Mouse (Mus musculus): ENCODE results near the gene Haus3. TPM values are rescaled to one million over a fixed set of nuclear protein-coding genes. Genes with fewer than 3 reads are reported as not detected.

Gene Haus3
- polyA plus RNA-seq, 1 experiment from 2014 or later = 36.8 TPM

DNA sequence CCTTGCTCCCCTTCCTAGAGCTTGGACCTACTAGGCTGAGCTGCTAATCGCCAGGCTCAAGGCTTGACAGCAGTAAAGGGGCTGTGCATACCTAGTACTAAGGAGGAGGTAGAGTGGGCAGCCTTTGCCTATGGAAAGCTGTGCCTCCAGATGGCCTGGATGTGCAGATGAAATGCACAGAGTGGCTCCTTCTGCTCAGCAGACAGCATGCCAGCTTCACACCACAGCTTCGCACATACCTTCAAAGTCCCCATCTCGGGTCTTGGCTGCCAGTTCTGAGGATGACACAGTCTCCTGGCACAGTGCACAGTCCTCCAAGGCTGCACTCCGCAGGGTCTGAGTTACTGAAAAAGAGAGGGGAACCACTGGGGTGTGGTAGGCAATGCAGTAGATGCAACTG is 27.9 kb upstream of the Haus3 start:
- no peak overlapping the region for H3K4me3 ChIP-seq
- no peak for ATAC-seq (ENCODE audit: low FRiP score, low read depth)
- WGBS = 77% methylated on average over 4 of the region's 4 CpGs

DNA sequence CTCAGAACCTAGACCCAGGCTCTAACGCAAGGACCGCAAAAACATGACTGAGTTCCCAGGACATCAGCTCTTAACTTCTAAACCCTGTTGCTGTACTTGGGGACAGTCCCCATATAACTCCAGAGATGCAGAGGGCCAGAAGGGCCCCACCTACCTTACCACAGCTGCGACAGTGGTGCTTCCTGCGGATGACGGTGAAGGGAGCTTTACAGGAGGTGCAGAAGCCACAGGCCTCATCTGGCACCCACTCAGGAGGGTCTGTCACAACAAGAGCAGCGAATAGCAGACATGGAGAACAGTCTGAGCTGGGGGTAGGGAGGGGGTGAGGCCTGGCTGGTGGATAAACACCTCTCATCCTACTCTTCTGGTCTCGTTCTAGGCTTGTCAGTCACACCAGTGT is 27.1 kb upstream of the Haus3 start:
- ATAC-seq (ENCODE audit: low FRiP score, low read depth) = no peak
- no peaks in the 10 kb centered on the region for H3K9me3 ChIP-seq
- H3K9ac ChIP-seq = no peak overlapping the region
- H3K4me3 ChIP-seq = no peak overlapping the region
- no peaks in the 10 kb centered on the region for H3K36me3 ChIP-seq
- 79% methylated on average over 7 of the region's 7 CpGs for WGBS
- H3K4me1 ChIP-seq = no peaks in the 10 kb centered on the region
- H3K4me2 ChIP-seq (replicated peaks) = no peak overlapping the region
- no peak overlapping the region for H3K27ac ChIP-seq
- no peaks in the 10 kb centered on the region for H3K27me3 ChIP-seq

More for the DNA sequence above, 27.9 kb upstream of the Haus3 start:
- no peak overlapping the region for H3K27ac ChIP-seq
- no peaks in the 10 kb centered on the region for H3K36me3 ChIP-seq
- no peak overlapping the region for H3K4me2 ChIP-seq (replicated peaks)
- H3K27me3 ChIP-seq = no peaks in the 10 kb centered on the region
- 0 out of 2 replicates have a peak overlapping the region, but pooled peaks have one; percentile 13 for H3K9ac ChIP-seq
- no peaks in the 10 kb centered on the region for H3K4me1 ChIP-seq
- H3K9me3 ChIP-seq = no peaks in the 10 kb centered on the region

- no peak for ATAC-seq (ENCODE audit: low FRiP score, low read depth)
- 93% methylated on average over 12 of the region's 12 CpGs for WGBS
- H3K4me2 ChIP-seq (replicated peaks) = no peak overlapping the region
Observed at GRCm38 (mm10) chr5:34195786-34196185, 26.5 kb upstream of the Haus3 start.

GRCm38 (mm10) chr5:34194975-34195662 is 25.8 kb upstream of the Haus3 start:
- Histone ChIP-seq H3K4me3 (no peak overlapping the region), H3K36me3 (no peaks in the 10 kb centered on the region), H3K27ac (no peak overlapping the region), H3K9ac (no peak overlapping the region), H3K4me1 (no peaks in the 10 kb centered on the region), H3K4me2 (replicated peaks) (no peak overlapping the region), H3K27me3 (no peaks in the 10 kb centered on the region), H3K9me3 (no peaks in the 10 kb centered on the region)
- no peak for ATAC-seq (ENCODE audit: low FRiP score, low read depth)
- WGBS = 76% methylated on average over 6 of the region's 6 CpGs

More at GRCm38 (mm10) chr5:34195786-34196185, 26.5 kb upstream of the Haus3 start:
- Histone ChIP-seq H3K36me3 (no peaks in the 10 kb centered on the region), H3K27me3 (no peaks in the 10 kb centered on the region), H3K9ac (no peak overlapping the region), H3K27ac (no peak overlapping the region), H3K4me1 (no peaks in the 10 kb centered on the region), H3K9me3 (no peaks in the 10 kb centered on the region), H3K4me3 (no peak overlapping the region)

DNA sequence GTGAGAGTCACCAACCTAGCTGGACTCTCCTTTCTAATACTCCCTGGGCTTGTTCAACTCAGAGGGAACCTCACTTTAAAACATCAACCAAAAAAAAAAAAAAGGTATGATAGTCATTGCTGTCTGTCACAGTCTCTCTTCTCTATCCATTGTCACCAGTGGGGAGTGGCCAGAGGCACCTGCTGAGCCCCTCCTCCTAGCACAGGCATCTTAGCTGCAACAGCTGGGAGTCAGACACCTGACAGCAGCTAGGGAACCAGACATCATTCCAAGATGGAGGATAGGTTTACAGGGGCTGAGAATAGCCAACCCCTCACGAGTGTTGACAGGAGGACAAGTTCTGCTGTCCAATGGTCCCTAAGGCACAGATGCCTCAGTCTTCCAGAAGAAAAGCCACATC is 25.1 kb upstream of the Haus3 start:
- Histone ChIP-seq H3K9ac (no peak overlapping the region), H3K9me3 (no peaks in the 10 kb centered on the region), H3K27me3 (no peaks in the 10 kb centered on the region), H3K4me1 (no peaks in the 10 kb centered on the region; the same call in 1 of the 2 replicates), H3K4me2 (replicated peaks) (no peak overlapping the region), H3K27ac (no peak overlapping the region), H3K36me3 (no peaks in the 10 kb centered on the region), H3K4me3 (no peak overlapping the region)
- 47% methylated on average over 1 of the region's 1 CpGs for WGBS
- ATAC-seq (ENCODE audit: low FRiP score, low read depth) = no peak

GRCm38 (mm10) chr5:34191843-34192242 is 22.5 kb upstream of the Haus3 start:
- Histone ChIP-seq H3K36me3 (no peaks in the 10 kb centered on the region), H3K4me2 (replicated peaks) (no peak overlapping the region), H3K9me3 (no peaks in the 10 kb centered on the region), H3K9ac (no peak overlapping the region), H3K4me3 (no peak overlapping the region), H3K27me3 (no peaks in the 10 kb centered on the region), H3K4me1 (peaks cover 11% of the 10 kb centered on the region), H3K27ac (no peak overlapping the region)
- ATAC-seq (ENCODE audit: low FRiP score, low read depth) = no peak
- WGBS = 76% methylated on average over 4 of the region's 4 CpGs

DNA sequence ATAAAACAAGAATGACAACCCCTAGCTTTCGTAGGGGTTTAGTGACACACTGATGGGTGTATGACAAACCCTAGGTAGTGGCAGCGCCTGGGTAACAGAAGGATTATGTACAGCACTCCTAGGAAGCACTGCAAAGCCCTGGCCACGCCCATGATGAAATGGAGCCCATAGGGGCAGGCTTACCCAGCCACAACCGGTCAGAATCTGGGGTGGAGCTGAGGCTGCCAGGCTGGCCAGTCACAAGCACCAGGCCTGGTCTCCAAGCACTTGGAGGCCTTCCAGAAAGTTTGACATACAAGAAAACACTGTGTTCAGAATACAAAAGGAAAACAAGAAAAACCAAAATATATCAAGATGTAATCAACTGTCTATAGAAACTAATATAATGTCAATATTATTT is 21.7 kb upstream of the Haus3 start:
- H3K9me3 ChIP-seq = no peaks in the 10 kb centered on the region
- peaks cover 20% of the 10 kb centered on the region for H3K4me1 ChIP-seq
- H3K4me3 ChIP-seq = no peak overlapping the region
- H3K27ac ChIP-seq = no peak overlapping the region
- no peak for ATAC-seq (ENCODE audit: low FRiP score, low read depth)
- H3K27me3 ChIP-seq = no peaks in the 10 kb centered on the region
- no peak overlapping the region for H3K9ac ChIP-seq
- WGBS = 48% methylated on average over 4 of the region's 4 CpGs
- H3K36me3 ChIP-seq = no peaks in the 10 kb centered on the region
- H3K4me2 ChIP-seq (replicated peaks) = no peak overlapping the region

- H3K4me2 ChIP-seq (replicated peaks) = no peak overlapping the region
- peaks cover 1% of the 10 kb centered on the region; the same call in 1 of the 2 replicates for H3K36me3 ChIP-seq
- no peaks in the 10 kb centered on the region for H3K27me3 ChIP-seq
- ATAC-seq (ENCODE audit: low FRiP score, low read depth) = no peak
- no peak overlapping the region for H3K27ac ChIP-seq
- H3K4me3 ChIP-seq = no peak overlapping the region
- 57% methylated on average over 1 of the region's 1 CpGs for WGBS
- no peak overlapping the region for H3K9ac ChIP-seq
- H3K9me3 ChIP-seq = no peaks in the 10 kb centered on the region
- H3K4me1 ChIP-seq = peaks cover 35% of the 10 kb centered on the region
Observed at GRCm38 (mm10) chr5:34189521-34189920, 20.2 kb upstream of the Haus3 start.

- peak overlapping the region; percentile 74; the same call in 1 of the 2 replicates for H3K9ac ChIP-seq
- 63% methylated on average over 2 of the region's 2 CpGs for WGBS
- no peaks in the 10 kb centered on the region for H3K27me3 ChIP-seq
- H3K4me3 ChIP-seq = peak overlapping the region; percentile 96; the same call in 1 of the 2 replicates
- H3K36me3 ChIP-seq = peaks cover 8% of the 10 kb centered on the region; the same call in 1 of the 2 replicates
- no peak overlapping the region for H3K27ac ChIP-seq
- ATAC-seq (ENCODE audit: low FRiP score, low read depth) = no peak
- H3K4me1 ChIP-seq = peaks cover 41% of the 10 kb centered on the region
- no peaks in the 10 kb centered on the region for H3K9me3 ChIP-seq
- peak overlapping the region; percentile 85 for H3K4me2 ChIP-seq (replicated peaks)
Observed at GRCm38 (mm10) chr5:34188856-34189255, 19.5 kb upstream of the Haus3 start.

- peak within 1 kb of the TSS; percentile 87 for H3K9ac ChIP-seq
- H3K4me2 ChIP-seq (replicated peaks) = peak within 1 kb of the TSS; percentile 85
- under 1% methylated on average over 53 of the region's 60 CpGs for WGBS
- H3K9me3 ChIP-seq = no peaks in the 10 kb centered on the region
- peak within 1 kb of the TSS; percentile 96 for H3K4me3 ChIP-seq
- H3K27ac ChIP-seq = peak within 1 kb of the TSS; percentile 92
- ATAC-seq (ENCODE audit: low FRiP score, low read depth) = peak; percentile 99
- H3K36me3 ChIP-seq = peaks cover 17% of the 10 kb centered on the region
- no peaks in the 10 kb centered on the region for H3K27me3 ChIP-seq
- peaks cover 52% of the 10 kb centered on the region for H3K4me1 ChIP-seq
Observed at GRCm38 (mm10) chr5:34187601-34188316, 18.4 kb upstream of the Haus3 start, which contains the start of gene Mxd4. Mxd4 (minus strand) TSS chr5:34187720.

- WGBS = 0% methylated on average over 40 of the region's 46 CpGs
Observed at GRCm38 (mm10) chr5:34186961-34187391, 17.6 kb upstream of the Haus3 start.

GRCm38 (mm10) chr5:34186391-34186790 is 17.1 kb upstream of the Haus3 start:
- Histone ChIP-seq H3K4me2 (replicated peaks) (peak overlapping the region; percentile 85), H3K27ac (peak overlapping the region; percentile 92; the same call in 1 of the 2 replicates), H3K9me3 (no peaks in the 10 kb centered on the region), H3K4me3 (peak overlapping the region; percentile 96), H3K36me3 (peaks cover 30% of the 10 kb centered on the region), H3K4me1 (peaks cover 52% of the 10 kb centered on the region), H3K27me3 (no peaks in the 10 kb centered on the region), H3K9ac (peak overlapping the region; percentile 87)
- WGBS = 68% methylated on average over 2 of the region's 2 CpGs
- no peak for ATAC-seq (ENCODE audit: low FRiP score, low read depth)

More at GRCm38 (mm10) chr5:34186961-34187391, 17.6 kb upstream of the Haus3 start:
- Histone ChIP-seq H3K4me2 (replicated peaks) (peak overlapping the region; percentile 85), H3K36me3 (peaks cover 25% of the 10 kb centered on the region), H3K27ac (peak overlapping the region; percentile 92), H3K4me3 (peak overlapping the region; percentile 96), H3K9me3 (no peaks in the 10 kb centered on the region), H3K9ac (peak overlapping the region; percentile 87), H3K4me1 (peaks cover 52% of the 10 kb centered on the region), H3K27me3 (no peaks in the 10 kb centered on the region)
- ATAC-seq (ENCODE audit: low FRiP score, low read depth) = no peak
